Mouse (Mus musculus) G1E (cell line): ENCODE data around the gene Pnpla1. TPM values are rescaled to one million over a fixed set of nuclear protein-coding genes. Genes with fewer than 3 reads are reported as not detected.
"Not testable (repeated sequence)": the region's sequence is repeated elsewhere in the genome, so short reads cannot be mapped to it uniquely, and the experiment has no call there.

Experiments
- ATAC-seq: 2 replicates; pipeline ENCODE4 v1.8.0; 2016; ENCODE audit warnings: mild to moderate bottlenecking; ENCODE audit not compliant: insufficient number of reproducible peaks, poor library complexity, low FRiP score, severe bottlenecking; ENCODE audit errors: extremely low read depth
- DNase-seq: peaks from one replicate; pipeline ENCODE4 v3.0.0; 2012; ENCODE audit warnings: low spot score
- H3K27me3 ChIP-seq: 2 replicates; pipeline ENCODE4 v1.6.1; 2012; ENCODE audit warnings: mild to moderate bottlenecking, low read length, inconsistent platforms; ENCODE audit not compliant: insufficient read depth
- H3K36me3 ChIP-seq: replicated peaks from 2 replicates; pipeline ENCODE3; 2012; ENCODE audit warnings: mild to moderate bottlenecking, inconsistent platforms
- H3K4me1 ChIP-seq: 2 replicates; pipeline ENCODE4 v1.6.1; 2012; ENCODE audit warnings: low read depth, low read length, inconsistent platforms, mixed read lengths; ENCODE audit not compliant: insufficient read depth
- H3K4me3 ChIP-seq: 2 replicates; pipeline ENCODE4 v1.5.1; 2012; ENCODE audit warnings: low read depth, mild to moderate bottlenecking, inconsistent platforms, low read length, moderate library complexity, mixed read lengths
- H3K9me3 ChIP-seq: replicated peaks from 2 replicates; pipeline ENCODE4 v1.6.1; 2012; ENCODE audit warnings: inconsistent platforms
- CTCF ChIP-seq: IDR thresholded peaks from 2 replicates; pipeline ENCODE4 v1.5.1; 2012; ENCODE audit warnings: low read depth, low read length, inconsistent platforms, mixed read lengths
- GATA1 ChIP-seq: IDR thresholded peaks from 2 replicates; pipeline ENCODE4 v1.6.1; 2012; ENCODE audit warnings: borderline replicate concordance, low read length, inconsistent platforms, mixed read lengths
- GATA2 ChIP-seq: IDR thresholded peaks from 2 replicates; pipeline ENCODE4 v1.6.1; 2012; ENCODE audit warnings: low read depth, low read length, inconsistent platforms, borderline replicate concordance
- POLR2AphosphoS5 ChIP-seq: IDR thresholded peaks from 2 replicates; pipeline ENCODE4 v1.6.1; 2012; ENCODE audit warnings: low read depth, low read length, inconsistent platforms; ENCODE audit not compliant: insufficient replicate concordance
- TAL1 ChIP-seq: conservative IDR thresholded peaks from 2 replicates; pipeline ENCODE4 v1.6.1; 2012; ENCODE audit warnings: low read depth, low read length, inconsistent platforms, mixed read lengths
- polyA plus RNA-seq: library from polyadenylated mRNA; stranded (reverse); fragments of >175 nt; gene quantifications from 2 replicates; pipeline ENCODE4 v1.2.3, GENCODE M21; 2012
- total RNA-seq, 2 experiments: library from RNA; stranded (forward) in 1 of 2; stranded (reverse) in 1 of 2; fragments of 200-1000 nt in 1 of 2; fragments of >200 nt in 1 of 2; fragmentation: Nextera tagmentation in 1 of 2; gene quantifications; 2 replicates each; pipeline ENCODE4 v1.2.3; 2014 to 2017

Pnpla1 gene
- total and polyA plus RNA-seq, 3 experiments = not detected

GRCm38 (mm10) chr17:28834676-28835075 lies 23.5 kb upstream of the Pnpla1 start:
- Histone ChIP-seq H3K9me3 (no peaks in the 10 kb centered on the region), H3K4me3 (no peak overlapping the region), H3K4me1 (peaks cover 16% of the 10 kb centered on the region), H3K36me3 (peaks cover 91% of the 10 kb centered on the region), H3K27me3 (no peaks in the 10 kb centered on the region)
- DNase-seq (no peak), ATAC-seq (no peak)
- no peak for TF ChIP-seq TAL1
- TF ChIP-seq CTCF = no peak
- TF ChIP-seq GATA2 = no peak
- TF ChIP-seq POLR2AphosphoS5 = no peak
- no peak for TF ChIP-seq GATA1

DNA sequence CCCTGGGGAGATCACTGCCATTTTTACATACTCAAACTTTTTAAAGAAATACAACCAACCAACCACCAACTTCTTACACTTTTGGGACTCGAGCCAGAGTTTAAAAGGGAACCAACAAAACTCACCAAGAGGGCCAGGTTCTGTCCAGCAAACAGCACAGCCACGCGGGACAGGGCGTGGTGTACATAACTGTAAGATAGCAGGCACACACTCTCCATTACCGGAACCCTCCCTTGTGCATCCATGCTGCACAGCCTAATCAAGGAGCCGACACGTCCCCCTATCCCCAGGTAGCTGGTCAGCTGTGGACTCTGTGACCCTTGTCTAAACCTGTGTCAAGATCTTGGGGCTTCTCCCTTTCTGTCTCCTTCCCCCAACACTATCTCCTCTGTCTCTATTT lies 20.4 kb upstream of the Pnpla1 start:
- Histone ChIP-seq H3K27me3 (no peaks in the 10 kb centered on the region), H3K4me3 (no peak overlapping the region), H3K9me3 (no peaks in the 10 kb centered on the region), H3K36me3 (peaks cover 59% of the 10 kb centered on the region), H3K4me1 (peaks cover 8% of the 10 kb centered on the region; the same call in 1 of the 2 replicates)
- TF ChIP-seq GATA2 = no peak
- no peak for TF ChIP-seq TAL1
- TF ChIP-seq CTCF = no peak
- no peak for TF ChIP-seq POLR2AphosphoS5
- no peak for TF ChIP-seq GATA1
- ATAC-seq (no peak), DNase-seq (no peak)

GRCm38 (mm10) chr17:28841947-28842346 lies 16.3 kb upstream of the Pnpla1 start:
- Histone ChIP-seq H3K4me1 (peaks cover 15% of the 10 kb centered on the region), H3K36me3 (peaks cover 22% of the 10 kb centered on the region)
- H3K4me3 ChIP-seq, H3K9me3 ChIP-seq, H3K27me3 ChIP-seq, ATAC-seq, DNase-seq: not testable (repeated sequence)

GRCm38 (mm10) chr17:28843665-28844064 lies 14.5 kb upstream of the Pnpla1 start:
- no peak for ATAC-seq
- no peak for DNase-seq
- no peak for TF ChIP-seq POLR2AphosphoS5
- no peak for TF ChIP-seq CTCF
- TF ChIP-seq GATA2 = no peak
- no peak for TF ChIP-seq TAL1
- no peak for TF ChIP-seq GATA1
- Histone ChIP-seq H3K4me3 (no peak overlapping the region), H3K9me3 (no peaks in the 10 kb centered on the region), H3K27me3 (no peaks in the 10 kb centered on the region), H3K36me3 (peaks cover 5% of the 10 kb centered on the region), H3K4me1 (peaks cover 26% of the 10 kb centered on the region)

GRCm38 (mm10) chr17:28846974-28847617 lies 11.1 kb upstream of the Pnpla1 start:
- peak; percentile 45; the same call in 1 of the 2 replicates for ATAC-seq
- Histone ChIP-seq H3K36me3 (no peaks in the 10 kb centered on the region), H3K4me1 (peaks cover 26% of the 10 kb centered on the region), H3K9me3 (no peaks in the 10 kb centered on the region), H3K4me3 (peak overlapping the region; percentile 28; the same call in 1 of the 2 replicates), H3K27me3 (peaks cover 7% of the 10 kb centered on the region; the same call in 1 of the 2 replicates)
- peak; percentile 54 for DNase-seq
- no peak for TF ChIP-seq GATA2
- TF ChIP-seq TAL1 = 0 out of 2 replicates have a peak, but pooled peaks have one; percentile 7

- no peak for TF ChIP-seq CTCF
- no peak for TF ChIP-seq POLR2AphosphoS5
- TF ChIP-seq TAL1 = no peak
- no peak for TF ChIP-seq GATA1
- H3K9me3 ChIP-seq = no peaks in the 10 kb centered on the region
- no peaks in the 10 kb centered on the region for H3K36me3 ChIP-seq
- ATAC-seq = no peak
- peaks cover 24% of the 10 kb centered on the region for H3K4me1 ChIP-seq
- no peak for DNase-seq
- no peak overlapping the region for H3K4me3 ChIP-seq
- H3K27me3 ChIP-seq = peaks cover 13% of the 10 kb centered on the region; the same call in 1 of the 2 replicates
Measured at GRCm38 (mm10) chr17:28850511-28850910, 7.7 kb upstream of the Pnpla1 start.

DNA sequence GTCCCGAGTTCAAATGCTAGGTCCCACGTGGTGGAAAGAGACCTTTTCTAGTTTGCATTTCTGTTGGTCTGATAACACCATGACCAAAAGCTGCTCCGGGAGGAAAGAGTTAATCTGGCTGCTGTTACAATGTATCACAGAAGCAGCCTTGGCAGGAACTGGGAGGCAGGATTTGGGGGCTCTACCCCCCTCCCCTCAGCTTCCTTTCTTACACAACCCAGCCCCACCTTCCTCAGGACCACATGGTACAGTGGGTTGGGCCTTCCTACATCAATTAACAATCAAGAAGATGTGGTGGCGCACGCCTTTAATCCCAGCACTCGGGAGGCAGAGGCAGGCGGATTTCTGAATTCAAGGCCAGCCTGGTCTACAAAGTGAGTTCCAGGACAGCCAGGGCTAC lies 3.8 kb upstream of the Pnpla1 start:
- Histone ChIP-seq H3K9me3 (no peaks in the 10 kb centered on the region), H3K4me3 (no peak overlapping the region), H3K36me3 (no peaks in the 10 kb centered on the region), H3K27me3 (peaks cover 35% of the 10 kb centered on the region; the same call in 1 of the 2 replicates), H3K4me1 (no peaks in the 10 kb centered on the region; the same call in 1 of the 2 replicates)
- no peak for TF ChIP-seq CTCF
- no peak for TF ChIP-seq GATA2
- TF ChIP-seq TAL1 = no peak
- TF ChIP-seq POLR2AphosphoS5 = no peak
- no peak for TF ChIP-seq GATA1
- no peak for ATAC-seq
- DNase-seq = no peak
